Mouse (Mus musculus) ES-E14 (cell line): ENCODE results near the gene Lrrc19.

ENCODE experiments used
- HCFC1 ChIP-seq: IDR thresholded peaks from 2 replicates; pipeline ENCODE4 v1.6.1; 2012; ENCODE audit warnings: low read length, inconsistent platforms, borderline replicate concordance; ENCODE audit not compliant: insufficient read depth
- MAFK ChIP-seq: IDR thresholded peaks from 2 replicates; pipeline ENCODE4 v1.6.1; 2014; ENCODE audit warnings: mild to moderate bottlenecking, low read depth, low read length, inconsistent platforms; ENCODE audit not compliant: insufficient read depth
- ZC3H11A ChIP-seq: IDR thresholded peaks from 2 replicates; pipeline ENCODE4 v1.6.1; 2012; ENCODE audit warnings: low read depth, mild to moderate bottlenecking, inconsistent platforms, low read length, borderline replicate concordance
- ZNF384 ChIP-seq: IDR thresholded peaks from 2 replicates; pipeline ENCODE4 v1.6.1; 2012; ENCODE audit warnings: low read depth, low read length, inconsistent platforms

- no peak for TF ChIP-seq HCFC1
- TF ChIP-seq ZC3H11A = no peak
- no peak for TF ChIP-seq ZNF384
- no peak for TF ChIP-seq MAFK
Measured at GRCm38 (mm10) chr4:94605591-94605990, 44.4 kb downstream of the Lrrc19 start.
